Mouse (Mus musculus): ENCODE measurements around the gene Anpep.

DNA sequence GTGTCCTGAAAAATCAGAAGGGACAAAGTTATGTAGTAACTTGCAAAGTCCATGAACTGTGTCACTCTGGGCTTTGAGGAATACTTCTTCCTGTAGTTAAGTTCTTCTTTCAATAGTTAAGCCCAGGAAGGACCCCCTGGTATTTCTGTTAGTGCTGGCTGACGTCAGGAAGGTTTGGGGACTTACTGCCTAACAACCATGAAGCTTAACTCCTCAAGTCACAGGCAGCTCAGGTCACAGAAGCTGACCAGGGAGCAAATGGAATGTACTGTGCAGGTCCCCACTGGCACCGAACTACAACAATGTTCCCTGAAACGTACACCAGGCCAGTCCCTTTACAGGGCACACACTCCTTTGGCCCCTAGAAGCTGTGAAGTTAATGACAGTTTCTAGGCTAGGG, 34.4 kb upstream of the Anpep start:
- TF ChIP-seq CTCF (IDR thresholded peaks at IDR 0.05; ENCODE audit: extremely low read depth, insufficient read length, insufficient replicate concordance, low read depth, low read length) (no peak), POLR2A (IDR thresholded peaks at IDR 0.05; ENCODE audit: low read depth, low read length) (no peak)
